Mouse (Mus musculus) common myeloid progenitor, adult 5-6 weeks (primary cell): Measurements from ENCODE around the gene Tchp. TPM values are rescaled to one million over a fixed set of nuclear protein-coding genes. Genes with fewer than 3 reads are reported as not detected.

Experiments
- total RNA-seq: library from RNA; stranded (forward); fragments of 200-1000, 187-1606 nt; gene quantifications from 2 replicates; pipeline ENCODE4 v1.2.3, GENCODE M21; 2017

Tchp gene
- total RNA-seq, 1 experiment from 2014 or later, result 12.3 TPM

Other genes starting within 250 kb of the Tchp start
- gene Fam222a, start 139.7 kb upstream of the Tchp start, total RNA-seq, result 0.18 TPM in 1 of 2 replicates, not detected in the other
- gene Trpv4, start 49.3 kb upstream of the Tchp start, total RNA-seq, result 0.19 and 1.1 TPM in 2 replicates
- 40.0 and 48.6 TPM in 2 replicates for gene Gltp, start 16.8 kb upstream of the Tchp start, total RNA-seq
- 365 and 466 TPM in 2 replicates for gene Ankrd13a, start 66.9 kb downstream of the Tchp start, total RNA-seq
- gene Git2, start 67.8 kb downstream of the Tchp start, total RNA-seq, result 80.9 and 86.3 TPM in 2 replicates
- 59.4 and 74.8 TPM in 2 replicates for gene 1500011B03Rik, start 115.7 kb downstream of the Tchp start, total RNA-seq
- not detected in 2 replicates for gene 4930519G04Rik, start 145.9 kb downstream of the Tchp start, total RNA-seq
- not detected in 2 replicates for gene Gm9936, start 150.9 kb downstream of the Tchp start, total RNA-seq
- 9.4 and 10.8 TPM in 2 replicates for gene Oasl2, start 189.2 kb downstream of the Tchp start, total RNA-seq
- 3.3 and 4.3 TPM in 2 replicates for gene Oasl1, start 215.5 kb downstream of the Tchp start, total RNA-seq
- gene 2210016L21Rik, start 234.4 kb downstream of the Tchp start, total RNA-seq, result 17.3 and 18.3 TPM in 2 replicates